Mouse (Mus musculus) ES-E14 (cell line): ENCODE results near the gene Gpc2. TPM values are rescaled to one million over a fixed set of nuclear protein-coding genes. Genes with fewer than 3 reads are reported as not detected.

ENCODE experiments used
- DNase-seq: peaks from one replicate; pipeline ENCODE4 v3.0.0-alpha.2; 2013; ENCODE audit warnings: low read depth, low spot score
- H3K27ac ChIP-seq: 2 replicates; pipeline ENCODE4 v1.5.1; 2012; ENCODE audit warnings: low read depth, mild to moderate bottlenecking, low read length, moderate library complexity, mixed read lengths; ENCODE audit not compliant: poor library complexity, insufficient read depth, severe bottlenecking
- H3K36me3 ChIP-seq: 2 replicates; pipeline ENCODE4 v1.6.1; 2012; ENCODE audit warnings: mild to moderate bottlenecking, low read length, moderate library complexity, mixed read lengths; ENCODE audit not compliant: control insufficient read depth, poor library complexity, insufficient read depth, severe bottlenecking
- H3K4me1 ChIP-seq, 2 experiments: fragments of 150-350 bp in 1 of 2; sonication (generic) in 1 of 2; 2 replicates each; pipeline ENCODE4 v1.6.1; 2012; ENCODE audit warnings: low read length in 2 of 2, mild to moderate bottlenecking in 1 of 2, mixed read lengths in 1 of 2; ENCODE audit not compliant: control insufficient read depth in 2 of 2, insufficient read depth in 2 of 2, poor library complexity in 1 of 2
- H3K4me3 ChIP-seq, 2 experiments: fragments of 150-350 bp in 1 of 2; sonication (generic) in 1 of 2; 2 replicates each; pipeline ENCODE4 v1.5.1; 2012; ENCODE audit warnings: low read length in 2 of 2, low read depth in 1 of 2, mild to moderate bottlenecking in 1 of 2, mixed read lengths in 1 of 2; ENCODE audit not compliant: insufficient read depth in 1 of 2, poor library complexity in 1 of 2, severe bottlenecking in 1 of 2
- H3K9ac ChIP-seq: 2 replicates; pipeline ENCODE4 v1.6.1; 2012; ENCODE audit warnings: low read depth, mild to moderate bottlenecking, low read length, mixed read lengths; ENCODE audit not compliant: poor library complexity, insufficient read depth, severe bottlenecking
- H3K9me3 ChIP-seq: fragments of 150-350 bp; sonication (generic); 2 replicates; pipeline ENCODE4 v1.6.1; 2012; ENCODE audit warnings: low read depth, mild to moderate bottlenecking, low read length; ENCODE audit not compliant: control insufficient read depth, insufficient read depth
- CHD2 ChIP-seq: IDR thresholded peaks from 2 replicates; pipeline ENCODE4 v1.6.1; 2014; ENCODE audit warnings: mild to moderate bottlenecking, low read depth, low read length, inconsistent platforms
- HCFC1 ChIP-seq: IDR thresholded peaks from 2 replicates; pipeline ENCODE4 v1.6.1; 2012; ENCODE audit warnings: low read length, inconsistent platforms, borderline replicate concordance; ENCODE audit not compliant: insufficient read depth
- MAFK ChIP-seq: IDR thresholded peaks from 2 replicates; pipeline ENCODE4 v1.6.1; 2014; ENCODE audit warnings: mild to moderate bottlenecking, low read depth, low read length, inconsistent platforms; ENCODE audit not compliant: insufficient read depth
- ZC3H11A ChIP-seq: IDR thresholded peaks from 2 replicates; pipeline ENCODE4 v1.6.1; 2012; ENCODE audit warnings: low read depth, mild to moderate bottlenecking, inconsistent platforms, low read length, borderline replicate concordance
- ZNF384 ChIP-seq: IDR thresholded peaks from 2 replicates; pipeline ENCODE4 v1.6.1; 2012; ENCODE audit warnings: low read depth, low read length, inconsistent platforms
- in situ Hi-C, 2 experiments: fragments of 600-800 bp; cut with MboI; formaldehyde crosslinking; loops; one replicate each; pipeline ENCODE4 v1.15.1; 2025; ENCODE audit warnings: low sequenced_read_pairs in 2 of 2, inconsistent platforms in 1 of 2; ENCODE audit not compliant: unreplicated experiment in 2 of 2
- total RNA-seq: library from RNA; depleted of rRNA; stranded (reverse); fragments of 300-350 nt; gene quantifications from 2 replicates; pipeline ENCODE4 v1.2.3, GENCODE M21; 2012

The Gpc2 gene
- total RNA-seq, 1 experiment = 14.9 TPM

GRCm38 (mm10) chr5:138280425-138280768 lies 592 bp upstream of the Gpc2 start:
- H3K27ac ChIP-seq = no peak overlapping the region; the same call in 1 of the 2 replicates
- peak overlapping the region; percentile 80 for H3K9ac ChIP-seq
- in situ Hi-C loops = no loop called here
- DNase-seq = no peak
- H3K36me3 ChIP-seq = peaks cover 4% of the 10 kb centered on the region; the same call in 1 of the 2 replicates
- H3K9me3 ChIP-seq = no peaks in the 10 kb centered on the region
- H3K4me1 ChIP-seq = peaks cover 2 to 7% of the 10 kb centered on the region in 2 experiments; a peak in 1 of 4 replicates
- TF ChIP-seq ZC3H11A (no peak), ZNF384 (peak; percentile 82), MAFK (no peak), CHD2 (peak; percentile 99; the same call in 1 of the 2 replicates), HCFC1 (no peak)
- peak overlapping the region; percentile 41 to 66 for H3K4me3 ChIP-seq

- H3K4me1 ChIP-seq = peaks cover 2 to 9% of the 10 kb centered on the region in 2 experiments; a peak in 2 of 4 replicates
These were observed 1.8 kb downstream of the Gpc2 start for GRCm38 (mm10) chr5:138277994-138278393.

GRCm38 (mm10) chr5:138275216-138276050 lies 4.4 kb downstream of the Gpc2 start:
- no peak for DNase-seq
- Histone ChIP-seq H3K27ac (no peak overlapping the region), H3K36me3 (no peaks in the 10 kb centered on the region; the same call in 1 of the 2 replicates), H3K4me3 (peak overlapping the region; percentile 22 to 31; a peak in 3 of 4 replicates), H3K9me3 (no peaks in the 10 kb centered on the region), H3K4me1 (peaks cover 2 to 4% of the 10 kb centered on the region in 2 experiments; a peak in 2 of 4 replicates), H3K9ac (0 out of 2 replicates have a peak overlapping the region, but pooled peaks have one; percentile 23)
- TF ChIP-seq HCFC1 = no peak
- TF ChIP-seq ZC3H11A = no peak
- TF ChIP-seq MAFK = no peak
- TF ChIP-seq ZNF384 = no peak
- TF ChIP-seq CHD2 = no peak
- in situ Hi-C loops = no loop called here

More at GRCm38 (mm10) chr5:138277994-138278393, 1.8 kb downstream of the Gpc2 start:
- DNase-seq = no peak
- Histone ChIP-seq H3K9ac (no peak overlapping the region), H3K27ac (no peak overlapping the region), H3K9me3 (no peaks in the 10 kb centered on the region), H3K36me3 (peaks cover 4% of the 10 kb centered on the region; the same call in 1 of the 2 replicates), H3K4me3 (no peak overlapping the region)
- in situ Hi-C loops = no loop called here
- TF ChIP-seq CHD2 = no peak
- no peak for TF ChIP-seq ZNF384
- TF ChIP-seq HCFC1 = no peak
- TF ChIP-seq MAFK = no peak
- TF ChIP-seq ZC3H11A = no peak

GRCm38 (mm10) chr5:138274186-138274585 lies 5.6 kb downstream of the Gpc2 start:
- TF ChIP-seq CHD2 (no peak), ZNF384 (no peak), HCFC1 (no peak), ZC3H11A (no peak), MAFK (no peak)
- Histone ChIP-seq H3K9me3 (no peaks in the 10 kb centered on the region), H3K36me3 (no peaks in the 10 kb centered on the region; the same call in 1 of the 2 replicates), H3K27ac (no peak overlapping the region), H3K4me1 (peaks cover 2 to 4% of the 10 kb centered on the region in 2 experiments; a peak in 2 of 4 replicates), H3K4me3 (no peak overlapping the region), H3K9ac (no peak overlapping the region)
- in situ Hi-C loops = no loop called here
- DNase-seq = no peak
